ENCODE assay signal across 8 mouse cellular contexts in genomic region chr11:95041139-95041609, GRCm38 (mm10). TPM values are rescaled to one million over a fixed set of nuclear protein-coding genes. Genes with fewer than 3 reads are reported as not detected.
DNase-seq lines count a peak whose midpoint lies in the region; ATAC-seq and TF ChIP-seq lines count a peak whose summit lies in the region.

TSS of gene Pdk2 (minus strand) at chr11:95041354.

- peaks cover 9% of the 10 kb centered on the region; the same call in 1 of the 2 replicates for H3K36me3 ChIP-seq in lung, embryonic 14.5 days (ENCODE audit: insufficient read depth)

- peak within 1 kb of the TSS; percentile 93 for H3K4me2 ChIP-seq in lung, embryonic 14.5 days

- WGBS in lung, embryonic 14.5 days, result 0% methylated on average over 41 of the region's 41 CpGs

- no peaks in the 10 kb centered on the region for H3K27me3 ChIP-seq in lung, embryonic 14.5 days (ENCODE audit: insufficient read depth, low read length)

- H3K9ac ChIP-seq in lung, embryonic 14.5 days, result peak within 1 kb of the TSS; percentile 73

- no peaks in the 10 kb centered on the region for H3K9me3 ChIP-seq in lung, embryonic 14.5 days (ENCODE audit: low read depth, low read length)

- no peak for TF ChIP-seq CTCF in lung, embryonic 14.5 days (IDR thresholded peaks at IDR 0.05; ENCODE audit: low read depth)

- H3K4me1 ChIP-seq in lung, embryonic 14.5 days (ENCODE audit: insufficient read depth), result peaks cover 7% of the 10 kb centered on the region; the same call in 1 of the 2 replicates

- peak within 1 kb of the TSS; percentile 73 for H3K27ac ChIP-seq in lung, embryonic 14.5 days (ENCODE audit: low read depth)

- peak; percentile 88 for ATAC-seq in frontal cortex, adult (ENCODE audit: low TSS enrichment)
- peak; percentile 98 for ATAC-seq in hematopoietic stem cell, adult 5-6 weeks (replicated peaks in 1 of 2; ENCODE audit: insufficient read depth in 1 of 2, low FRiP score in 2 of 2, low TSS enrichment in 1 of 2, low read depth in 1 of 2, poor library complexity in 2 of 2, severe bottlenecking in 2 of 2)
- peak; percentile 97 for ATAC-seq in lung, embryonic 14.5 days (ENCODE audit: insufficient read depth)
- ATAC-seq in neutrophil, adult 5-6 weeks (ENCODE audit: extremely low read depth, insufficient number of reproducible peaks, low FRiP score, poor library complexity, severe bottlenecking), result peak; percentile 91

- peak within 1 kb of the TSS; percentile 77 for H3K4me3 ChIP-seq in lung, embryonic 14.5 days (ENCODE audit: low read depth, low read length)

- peak; percentile 97 for DNase-seq in NIH3T3 (ENCODE audit: low read depth)
- peak; percentile 99 for DNase-seq in cerebellum, adult 9-11 months
- DNase-seq in layer of hippocampus, adult 8-10 months (ENCODE audit: low spot score in 2 of 2), result peak; percentile 98
- DNase-seq in lung, embryonic 14.5 days, result peak; percentile 98
- peak; percentile 95 for DNase-seq in testis, postnatal 14 days (ENCODE audit: low spot score)

RNA-seq across cellular contexts. Expression of gene Pdk2, which starts in this region (rescaled TPM):
- 3.3 and 4.1 TPM in 2 replicates for total RNA-seq in hematopoietic stem cell, adult 5-6 weeks (2017)
- 100 to 1,000 TPM; 116 to 134 (median 123) TPM for total RNA-seq in layer of hippocampus, adult 8-10 months (2022)
- 24.5 and 27.4 TPM in 2 replicates for polyA plus RNA-seq in lung, embryonic 14.5 days (2014; fragmentation: Nextera tagmentation; extraction: Ambion mirVana)
- 2.9 and 5.2 TPM in 2 replicates for total RNA-seq in neutrophil, adult 5-6 weeks (2017)

Comparison
In these comparisons a context has a peak if more than half of its experiments do, and no peak if none do; other contexts are left out.
1. Peak in every context shown above with its lines: DNase-seq, ATAC-seq, H3K4me3 ChIP-seq and H3K27ac ChIP-seq.
2. RNA of gene Pdk2 (total RNA-seq): 116 to 134 TPM in layer of hippocampus, adult 8-10 months; 3.3 to 4.1 TPM in hematopoietic stem cell, adult 5-6 weeks and 2.9 to 5.2 TPM in neutrophil, adult 5-6 weeks; every median in the first group is over 10 times any median in the second.